Mouse (Mus musculus): ENCODE data around the gene F7.
"Not testable (repeated sequence)": the region's sequence is repeated elsewhere in the genome, so short reads cannot be mapped to it uniquely, and the experiment has no call there.

The F7 gene

DNA sequence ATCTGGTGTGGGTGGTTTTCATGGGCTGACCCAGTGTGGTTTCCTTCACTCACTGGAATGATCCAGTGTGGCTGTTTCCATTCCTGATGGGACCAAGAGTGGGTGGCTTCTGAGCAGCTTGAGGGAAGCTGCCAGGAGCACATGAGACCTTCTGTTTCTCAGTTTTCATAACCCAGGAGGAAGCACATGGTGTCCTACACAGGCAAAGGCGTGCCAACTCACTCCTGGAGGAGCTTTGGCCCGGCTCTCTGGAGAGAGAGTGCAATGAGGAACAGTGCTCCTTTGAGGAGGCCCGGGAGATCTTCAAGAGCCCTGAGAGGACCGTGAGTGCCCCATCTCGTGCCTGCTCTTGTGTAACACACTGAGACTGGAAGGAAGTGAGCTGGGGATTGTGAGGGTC is 2.6 kb downstream of the F7 start:
- peak; percentile 49 for DNase-seq (ENCODE audit: low spot score)

DNA sequence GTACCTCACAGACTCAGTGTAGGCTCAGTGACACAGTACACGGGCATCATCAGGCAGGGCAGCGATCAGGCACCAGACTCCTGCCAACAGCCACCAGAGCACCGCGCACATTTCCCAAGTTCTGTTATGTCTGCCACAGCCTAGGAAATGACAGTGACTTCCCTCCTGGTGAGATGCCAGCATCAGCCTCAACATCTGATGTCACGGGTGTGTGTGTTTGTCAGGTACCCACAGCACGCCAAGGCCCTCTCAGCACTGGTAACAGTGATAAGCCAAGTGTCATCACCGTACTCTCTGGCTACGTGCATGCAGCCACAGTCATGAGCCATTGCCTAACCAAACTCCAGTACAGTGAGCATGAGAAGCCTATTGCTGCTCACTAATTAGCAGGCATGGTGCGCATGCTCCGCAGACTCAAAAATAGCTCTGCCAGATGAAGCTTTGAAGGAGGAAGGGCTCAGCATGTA is 10.5 kb downstream of the F7 start:
- peak; percentile 35 for DNase-seq (ENCODE audit: low spot score)

DNA sequence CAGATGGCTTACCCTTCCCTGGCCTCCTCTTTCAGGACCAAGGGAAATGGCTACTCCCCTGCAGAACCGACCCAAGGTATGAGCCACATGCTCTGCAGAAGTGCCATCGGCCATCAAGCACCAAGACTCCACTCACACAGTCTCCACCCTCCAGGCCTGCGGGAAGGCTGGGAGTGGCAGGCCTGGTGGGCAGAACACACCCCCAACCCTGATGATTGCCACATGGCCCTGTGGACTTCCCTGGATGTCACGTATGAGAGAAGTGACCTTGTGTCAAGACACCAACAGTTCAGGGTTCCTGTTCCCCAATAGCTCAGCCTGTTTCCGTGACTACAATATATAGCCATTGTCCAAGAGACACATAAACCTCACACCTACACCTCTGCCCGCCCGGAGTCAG is 11.2 kb downstream of the F7 start, which contains the start of gene F10:
Gene F10, plus strand, starts transcription at position 294 of the 400 bp plus-strand sequence.
- no peak for DNase-seq (ENCODE audit: low spot score)

DNA sequence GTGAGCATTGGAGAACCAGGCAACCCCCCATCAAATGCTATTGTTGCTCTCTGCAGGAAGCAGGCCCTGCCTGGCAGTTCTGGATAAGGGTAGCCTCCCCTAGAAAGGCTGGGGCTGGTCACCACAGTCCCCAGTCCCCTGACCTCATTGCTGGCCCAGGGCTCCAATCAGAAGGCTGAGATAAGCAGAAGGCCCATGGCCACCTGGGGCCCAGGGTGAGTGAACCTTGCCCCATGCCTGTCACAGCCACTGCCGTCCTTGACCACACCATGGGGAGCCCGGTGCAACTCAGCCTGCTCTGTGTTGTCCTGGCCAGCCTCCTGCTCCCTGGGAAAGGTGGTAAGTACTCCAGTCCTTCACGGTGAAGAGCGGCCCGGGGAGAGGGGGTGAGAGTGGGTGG is 11.7 kb downstream of the F7 start:
- DNase-seq (ENCODE audit: low spot score) = no peak

DNA sequence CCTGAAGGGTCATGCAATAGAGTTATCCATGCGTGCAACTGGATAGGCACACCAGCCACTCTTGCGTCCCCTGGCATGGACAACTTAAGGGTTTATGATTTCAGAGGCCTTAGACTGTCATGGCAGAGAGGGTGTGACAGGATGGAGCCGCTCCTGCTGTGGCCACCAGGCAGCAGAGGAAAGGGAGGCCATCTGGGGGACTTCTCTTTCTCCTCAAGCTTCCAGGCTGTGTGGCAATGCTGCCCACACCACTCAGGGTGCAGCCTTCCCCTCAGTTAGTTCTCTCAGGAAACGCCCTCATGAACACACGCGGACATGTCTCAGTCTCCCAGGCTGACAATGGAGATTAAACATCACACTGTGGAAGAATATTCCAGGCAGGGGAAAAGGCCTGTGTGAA is 13.2 kb downstream of the F7 start:
- no peak for DNase-seq (ENCODE audit: low spot score)

DNA sequence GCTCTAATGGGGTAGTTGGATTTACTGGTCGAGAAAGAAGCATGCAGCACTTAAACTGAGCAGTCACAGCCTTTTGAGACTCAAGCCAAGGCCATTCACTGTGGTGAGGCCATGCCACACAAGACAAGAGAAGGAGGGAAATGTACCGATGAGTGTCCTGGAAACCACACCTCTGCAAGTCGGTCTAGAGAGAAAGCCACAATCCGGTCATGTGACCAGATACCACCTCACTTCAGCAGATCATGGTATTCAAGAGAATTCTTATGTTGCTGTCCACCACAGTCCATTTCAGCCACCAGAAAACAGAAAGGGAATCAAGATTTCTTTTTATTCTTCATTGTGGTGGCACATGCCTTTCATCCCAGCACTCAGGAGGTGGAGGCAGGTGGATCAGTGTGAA is 15.6 kb downstream of the F7 start:
- no peak for DNase-seq (ENCODE audit: low spot score)

DNA sequence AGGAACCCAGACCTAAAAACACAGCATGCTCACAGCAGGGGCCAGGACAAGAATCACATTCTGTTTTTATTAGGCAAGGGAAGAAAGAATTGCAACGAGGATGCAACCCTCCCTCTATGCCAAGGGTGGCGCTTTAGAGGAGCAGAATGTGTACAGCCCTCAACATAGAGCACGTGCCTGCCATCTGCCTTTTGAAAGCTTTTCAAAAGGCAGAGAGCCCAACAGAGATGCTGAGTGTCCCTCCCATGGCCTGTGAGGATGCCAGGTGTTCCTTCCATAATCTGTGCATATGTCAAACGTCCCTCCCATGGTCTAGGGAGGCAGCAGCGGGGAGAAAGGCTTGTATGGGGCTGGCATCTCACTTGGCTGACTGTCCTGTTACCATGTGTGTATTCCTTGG is 21.8 kb downstream of the F7 start:
- no peak for DNase-seq (ENCODE audit: low spot score)

DNA sequence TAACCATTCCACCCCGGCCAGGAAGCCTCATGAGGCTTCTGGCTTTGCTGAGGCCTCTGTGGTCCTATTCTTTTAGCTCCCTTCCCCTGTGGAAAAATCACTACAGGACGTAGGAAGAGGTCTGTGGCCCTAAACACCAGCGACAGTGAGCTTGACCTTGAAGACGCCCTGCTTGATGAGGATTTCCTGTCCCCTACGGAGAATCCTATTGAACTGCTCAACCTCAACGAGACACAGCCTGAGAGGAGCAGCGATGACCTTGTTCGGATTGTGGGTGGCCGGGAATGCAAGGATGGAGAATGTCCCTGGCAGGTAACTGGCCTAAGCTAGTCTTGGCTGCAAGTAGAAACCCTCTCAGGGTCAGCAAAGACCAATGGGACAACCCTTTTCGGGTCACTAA is 24.7 kb downstream of the F7 start:
- no peak for DNase-seq (ENCODE audit: low spot score)

DNA sequence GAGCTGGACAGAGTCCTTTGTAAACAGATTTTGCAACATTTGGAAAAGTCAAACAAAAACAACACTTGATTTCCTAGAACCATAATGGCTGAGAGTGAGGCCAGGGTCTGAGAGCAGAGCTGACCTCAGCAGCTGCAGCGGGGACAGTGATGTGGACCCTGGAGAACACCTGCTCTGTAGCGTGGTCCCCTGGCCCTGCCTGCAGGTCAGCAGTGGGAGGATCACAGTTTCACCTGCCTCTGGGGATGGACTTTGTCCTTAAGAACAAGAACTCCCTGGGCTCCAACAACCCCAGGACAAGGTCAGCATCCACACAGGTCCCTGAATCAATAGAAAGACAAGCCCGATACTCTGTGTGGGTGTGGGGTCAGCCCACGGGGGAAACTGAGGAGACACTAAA is 31.5 kb downstream of the F7 start:
- DNase-seq (ENCODE audit: low spot score) = no peak

DNA sequence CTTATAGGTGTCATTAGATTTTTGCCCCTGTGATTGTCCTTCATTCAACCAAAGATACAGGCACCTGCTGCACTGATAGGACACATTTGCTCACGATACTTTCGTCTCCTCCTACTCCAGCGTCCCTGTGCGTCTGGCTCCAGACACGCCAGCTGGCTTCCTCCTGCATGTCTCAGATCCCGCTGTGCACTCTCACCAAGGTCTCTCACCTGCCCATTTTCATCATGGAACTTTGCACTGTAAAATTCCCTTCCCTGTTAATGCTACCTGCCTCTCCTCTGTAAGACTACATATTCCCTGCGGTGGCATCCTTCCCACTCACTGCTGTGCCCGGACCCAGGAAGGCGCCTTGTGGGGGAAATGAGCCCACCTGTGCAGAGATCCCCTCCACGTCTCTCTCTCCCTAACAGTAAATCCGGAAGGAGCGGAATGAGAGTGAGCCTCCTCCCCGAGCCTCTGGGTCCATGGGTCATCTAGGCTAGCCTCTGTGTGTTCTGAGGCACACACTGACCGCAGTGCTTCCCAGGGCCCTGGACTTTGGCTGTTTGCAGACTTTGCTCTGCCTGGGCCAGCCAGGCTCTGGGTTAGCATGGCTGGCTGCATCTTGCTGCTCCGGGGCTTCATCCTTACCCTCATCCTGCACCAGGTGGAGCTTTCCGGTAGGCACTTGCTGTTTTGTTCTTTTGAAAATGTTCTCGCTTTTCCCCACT is 34.8 kb downstream of the F7 start, which contains the start of gene Proz:
Gene Proz, plus strand, starts transcription at position 474 of the 710 bp plus-strand sequence.
- no peak for DNase-seq (ENCODE audit: low spot score)

DNA sequence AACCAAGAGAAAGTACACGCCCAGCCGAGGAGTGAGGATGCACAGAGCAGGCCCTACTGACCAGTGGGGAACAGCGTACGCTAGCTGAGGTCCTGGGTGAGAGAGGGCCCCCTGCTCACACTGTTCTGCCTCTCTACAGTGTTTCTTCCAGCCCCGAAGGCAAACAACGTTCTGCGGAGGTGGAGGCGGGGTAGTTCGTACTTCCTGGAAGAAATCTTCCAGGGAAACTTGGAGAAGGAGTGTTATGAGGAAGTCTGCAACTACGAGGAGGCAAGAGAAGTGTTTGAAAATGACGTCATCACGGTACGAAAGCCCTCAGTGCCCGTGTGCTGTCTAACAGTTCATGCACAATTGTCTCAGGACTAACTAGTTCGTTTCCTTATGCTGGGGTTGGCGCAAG is 37.3 kb downstream of the F7 start:
- no peak for DNase-seq (ENCODE audit: low spot score)

DNA sequence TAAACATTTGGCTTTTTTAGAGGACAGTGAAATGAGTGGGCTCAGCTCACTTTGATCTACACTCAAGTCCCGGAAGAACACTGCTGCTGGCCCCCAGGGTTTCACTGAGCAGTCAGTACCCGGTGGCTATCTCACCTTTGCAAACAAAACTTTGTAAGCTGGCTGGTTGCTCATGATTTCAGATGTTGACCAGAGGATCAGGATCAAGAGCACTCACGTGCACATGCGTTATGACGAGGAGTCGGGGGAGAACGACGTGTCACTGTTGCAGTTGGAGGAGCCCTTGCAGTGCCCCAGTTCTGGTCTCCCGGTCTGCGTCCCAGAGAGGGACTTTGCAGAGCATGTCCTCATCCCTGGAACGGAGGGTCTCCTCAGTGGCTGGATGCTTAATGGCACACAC is 47.4 kb downstream of the F7 start:
- DNase-seq (ENCODE audit: low spot score) = no peak

DNA sequence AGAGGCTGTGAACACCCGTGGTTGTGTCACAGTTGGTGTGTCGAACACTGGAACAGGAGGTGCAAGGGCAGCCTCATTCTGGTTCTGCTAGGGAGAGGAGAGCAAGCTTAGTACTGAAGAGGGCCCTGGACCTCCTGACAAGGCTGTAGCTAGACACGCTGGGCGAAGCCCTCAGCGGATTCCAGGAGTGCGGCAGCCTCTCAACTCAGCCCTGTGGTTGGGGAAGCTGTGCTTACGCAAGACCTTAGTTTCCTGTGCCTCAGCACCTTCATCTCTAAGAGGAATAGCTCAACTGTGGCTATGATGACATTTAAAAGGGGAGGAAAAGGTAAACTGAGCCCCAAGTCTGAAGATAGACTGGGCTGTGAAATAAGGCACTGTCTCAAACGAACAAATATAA is 49.2 kb downstream of the F7 start:
- no peak for DNase-seq (ENCODE audit: low spot score)

DNA sequence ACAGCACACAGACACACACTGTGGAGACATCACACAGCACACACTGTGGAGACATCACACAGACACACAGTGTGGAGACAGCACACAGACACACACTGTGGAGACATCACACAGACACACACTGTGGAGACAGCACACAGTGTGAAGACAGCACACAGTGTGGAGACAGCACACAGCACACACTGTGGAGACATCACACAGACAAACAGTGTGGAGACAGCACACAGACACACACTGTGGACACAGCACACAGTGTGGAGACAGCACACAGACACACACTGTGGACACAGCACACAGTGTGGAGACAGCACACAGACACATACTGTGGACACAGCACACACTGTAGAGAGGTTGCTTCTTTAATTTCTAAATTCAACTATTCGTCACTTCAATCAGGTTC is 49.7 kb downstream of the F7 start:
- DNase-seq (ENCODE audit: low spot score) = not testable (repeated sequence)

DNA sequence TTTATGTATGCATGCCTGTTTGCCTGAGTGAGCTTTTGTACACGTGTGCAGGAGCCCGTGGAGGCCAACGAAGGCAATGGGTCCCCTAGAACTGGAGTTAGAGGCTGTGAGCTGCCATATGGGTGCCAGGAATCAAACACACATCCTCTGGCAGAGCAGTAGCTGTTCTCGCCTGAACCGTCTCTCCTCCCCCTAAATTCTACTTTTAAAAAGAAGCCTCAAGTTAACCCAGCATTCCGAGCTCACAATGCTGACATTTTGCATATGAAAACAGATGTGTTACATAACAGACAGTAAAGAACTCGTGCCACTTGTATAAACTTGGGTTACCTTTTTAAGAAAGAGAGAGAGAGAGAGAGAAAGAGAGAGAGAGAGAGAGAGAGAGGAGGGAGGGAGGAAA is 51.7 kb downstream of the F7 start:
- DNase-seq (ENCODE audit: low spot score) = no peak
